Mouse (Mus musculus) lung, embryonic 16.5 days (tissue): ENCODE measurements around the gene Tra2a. TPM values are rescaled to one million over a fixed set of nuclear protein-coding genes. Genes with fewer than 3 reads are reported as not detected.

ENCODE experiments used
- ATAC-seq: fragments of 200-750 bp; cut with Nextera tagmentation; 2 replicates; pipeline ENCODE4 v1.8.0; 2017; ENCODE audit warnings: low read depth, mild to moderate bottlenecking, moderate library complexity
- H3K27ac ChIP-seq: fragments of 300-500 bp; sonication (generic); 2 replicates; pipeline ENCODE4 v1.5.1; 2014; ENCODE audit warnings: mild to moderate bottlenecking, control low read depth, low read length
- H3K27me3 ChIP-seq: fragments of 300-500 bp; sonication (generic); 2 replicates; pipeline ENCODE4 v1.6.1; 2014; ENCODE audit warnings: low read depth, low read length, mixed read lengths; ENCODE audit not compliant: control insufficient read depth, insufficient read depth
- H3K36me3 ChIP-seq: fragments of 300-500 bp; sonication (generic); 2 replicates; pipeline ENCODE4 v1.6.1; 2014; ENCODE audit warnings: low read length; ENCODE audit not compliant: control insufficient read depth, insufficient read depth
- H3K4me1 ChIP-seq: fragments of 300-500 bp; sonication (generic); replicated peaks from 2 replicates; pipeline ENCODE4 v1.6.1; 2014; ENCODE audit warnings: low read length, mixed read lengths; ENCODE audit not compliant: control insufficient read depth, insufficient read depth
- H3K4me2 ChIP-seq: fragments of 300-500 bp; sonication (generic); 2 replicates; pipeline ENCODE4 v1.6.1; 2014; ENCODE audit warnings: low read depth, low read length, control low read depth
- H3K4me3 ChIP-seq: fragments of 300-500 bp; sonication (generic); 2 replicates; pipeline ENCODE4 v1.5.1; 2014; ENCODE audit warnings: mild to moderate bottlenecking, low read length, control low read depth
- H3K9ac ChIP-seq: fragments of 300-500 bp; sonication (generic); 2 replicates; pipeline ENCODE4 v1.6.1; 2014; ENCODE audit warnings: low read length, control low read depth
- H3K9me3 ChIP-seq: fragments of 300-500 bp; sonication (generic); 2 replicates; pipeline ENCODE4 v1.6.1; 2016; ENCODE audit warnings: low read length; ENCODE audit not compliant: control insufficient read depth
- WGBS: fragments of 180-500 bp; shearing (Covaris S2); extraction: QIAGEN DNeasy Blood & Tissue Kit; methylation state at CpG from one replicate; pipeline ENCODE4 v1.1.7; 2014; 5-methylcytosine and 5-hydroxymethylcytosine counted together
- polyA plus RNA-seq: library from polyadenylated mRNA; unstranded; fragments of >200 nt; fragmentation: Nextera tagmentation; extraction: Ambion mirVana; gene quantifications from 2 replicates; pipeline ENCODE4 v1.2.1, GENCODE M21; 2015

Gene Tra2a
- polyA plus RNA-seq, 1 experiment from 2014 or later: 111 TPM

DNA sequence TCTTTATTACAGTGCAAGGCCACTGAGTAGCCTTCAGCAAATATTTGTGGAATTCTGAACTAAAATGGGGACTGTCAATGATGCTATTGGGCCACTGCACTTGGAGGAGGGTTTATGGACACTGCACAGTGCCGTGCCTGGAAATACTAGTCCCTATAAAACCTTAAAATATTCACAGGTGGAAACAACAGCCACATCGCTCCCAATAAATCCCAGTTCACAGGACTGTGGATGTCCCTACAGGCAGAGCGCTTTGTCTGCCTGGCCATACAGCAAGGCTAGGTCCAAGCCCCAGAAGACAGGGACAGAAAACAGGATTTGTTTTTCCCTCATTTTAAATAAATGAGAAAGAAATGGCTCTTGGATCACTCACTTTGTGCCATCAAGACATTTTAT lies 38.1 kb downstream of the Tra2a start:
- Histone ChIP-seq H3K27ac (no peak overlapping the region), H3K4me2 (no peak overlapping the region), H3K9ac (no peak overlapping the region), H3K4me1 (no peaks in the 10 kb centered on the region), H3K9me3 (no peaks in the 10 kb centered on the region; the same call in 1 of the 2 replicates), H3K27me3 (no peaks in the 10 kb centered on the region; the same call in 1 of the 2 replicates), H3K36me3 (no peaks in the 10 kb centered on the region), H3K4me3 (no peak overlapping the region)
- ATAC-seq: no peak
- WGBS: 73% methylated on average over 3 of the region's 3 CpGs

GRCm38 (mm10) chr6:49224923-49225727 lies 38.7 kb downstream of the Tra2a start:
- H3K9ac ChIP-seq: no peak overlapping the region
- no peak overlapping the region for H3K4me3 ChIP-seq
- no peaks in the 10 kb centered on the region for H3K4me1 ChIP-seq
- no peaks in the 10 kb centered on the region; the same call in 1 of the 2 replicates for H3K27me3 ChIP-seq
- no peaks in the 10 kb centered on the region; the same call in 1 of the 2 replicates for H3K9me3 ChIP-seq
- no peaks in the 10 kb centered on the region for H3K36me3 ChIP-seq
- ATAC-seq: no peak
- no peak overlapping the region for H3K4me2 ChIP-seq
- WGBS: 37% methylated on average over 11 of the region's 11 CpGs
- H3K27ac ChIP-seq: no peak overlapping the region

DNA sequence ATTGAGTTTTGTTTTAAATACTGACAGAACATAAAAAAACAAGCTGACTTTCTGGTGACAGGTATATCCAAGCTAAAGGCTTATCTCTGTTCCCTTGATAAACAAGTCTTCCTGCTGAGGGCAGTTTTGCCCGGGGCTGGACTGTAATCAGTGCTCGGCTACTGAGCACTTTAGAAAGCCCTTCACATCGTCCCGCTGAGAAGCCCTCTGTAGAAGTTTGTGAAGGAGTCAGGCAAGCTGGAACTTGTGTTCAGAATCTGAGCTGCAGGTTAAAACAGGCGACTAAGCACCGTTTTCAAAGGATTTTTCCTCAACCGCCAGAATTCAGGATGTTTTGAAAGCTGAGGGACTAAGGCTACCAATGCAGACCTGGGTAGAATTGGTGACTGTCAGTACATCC lies 41.9 kb downstream of the Tra2a start:
- Histone ChIP-seq H3K4me3 (no peak overlapping the region), H3K9ac (no peak overlapping the region)

GRCm38 (mm10) chr6:49219920-49220604 lies 43.8 kb downstream of the Tra2a start:
- H3K4me3 ChIP-seq: no peak overlapping the region
- no peak overlapping the region for H3K9ac ChIP-seq
- H3K4me1 ChIP-seq: no peaks in the 10 kb centered on the region
- WGBS: 8% methylated on average over 16 of the region's 16 CpGs
- peak overlapping the region; percentile 40 for H3K4me2 ChIP-seq
- no peak for ATAC-seq
- no peak overlapping the region for H3K27ac ChIP-seq
- 0 out of 2 replicates have a peak, but pooled peaks cover 3% of the 10 kb centered on the region for H3K27me3 ChIP-seq
- no peaks in the 10 kb centered on the region for H3K36me3 ChIP-seq
- H3K9me3 ChIP-seq: no peaks in the 10 kb centered on the region; the same call in 1 of the 2 replicates

More for the DNA sequence above, 41.9 kb downstream of the Tra2a start:
- no peak for ATAC-seq
- H3K27me3 ChIP-seq: peaks cover 3% of the 10 kb centered on the region; the same call in 1 of the 2 replicates
- no peak overlapping the region for H3K4me2 ChIP-seq
- no peaks in the 10 kb centered on the region for H3K36me3 ChIP-seq
- no peak overlapping the region for H3K27ac ChIP-seq
- 6% methylated on average over 7 of the region's 7 CpGs for WGBS
- no peaks in the 10 kb centered on the region; the same call in 1 of the 2 replicates for H3K9me3 ChIP-seq
- H3K4me1 ChIP-seq: no peaks in the 10 kb centered on the region

DNA sequence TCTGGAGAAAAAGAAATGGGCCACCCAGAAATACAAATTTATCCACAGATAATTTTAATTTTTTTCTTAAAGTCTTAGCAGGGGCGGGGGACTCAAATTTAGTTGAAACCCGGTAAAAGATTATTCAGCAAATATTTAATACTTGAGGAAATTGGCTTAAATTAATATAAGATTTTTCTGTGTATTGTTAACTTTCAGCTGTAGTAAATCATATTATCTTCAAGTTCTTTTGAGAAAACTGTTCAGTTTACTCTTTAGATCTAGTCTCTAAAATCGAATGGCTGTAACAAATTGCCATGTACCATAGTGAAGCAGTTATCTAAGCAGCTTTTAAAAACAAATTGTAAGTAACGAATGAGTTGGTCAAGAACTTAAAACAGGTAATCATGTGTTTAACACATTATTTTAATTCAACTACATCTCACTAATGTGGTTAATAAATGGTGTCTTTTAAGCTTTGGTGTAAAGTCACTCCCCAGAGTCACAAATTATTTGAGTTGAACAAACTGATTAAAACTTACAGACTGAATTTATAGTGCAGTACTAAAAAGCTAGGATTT lies 44.8 kb downstream of the Tra2a start:
- WGBS: 28% methylated on average over 4 of the region's 4 CpGs
- H3K4me3 ChIP-seq: no peak overlapping the region

GRCm38 (mm10) chr6:49218275-49218802 lies 45.5 kb downstream of the Tra2a start:
- WGBS: under 1% methylated on average over 31 of the region's 31 CpGs
- H3K36me3 ChIP-seq: no peaks in the 10 kb centered on the region
- H3K27ac ChIP-seq: no peak overlapping the region
- H3K9me3 ChIP-seq: no peaks in the 10 kb centered on the region; the same call in 1 of the 2 replicates
- H3K27me3 ChIP-seq: 0 out of 2 replicates have a peak, but pooled peaks cover 3% of the 10 kb centered on the region
- H3K4me3 ChIP-seq: peak overlapping the region; percentile 72
- peak overlapping the region; percentile 53 for H3K9ac ChIP-seq
- no peak for ATAC-seq
- peak overlapping the region; percentile 87 for H3K4me2 ChIP-seq
- H3K4me1 ChIP-seq: no peaks in the 10 kb centered on the region

More for the DNA sequence above, 44.8 kb downstream of the Tra2a start:
- no peak for ATAC-seq
- Histone ChIP-seq H3K4me1 (no peaks in the 10 kb centered on the region), H3K27me3 (0 out of 2 replicates have a peak, but pooled peaks cover 3% of the 10 kb centered on the region), H3K9ac (no peak overlapping the region), H3K4me2 (no peak overlapping the region), H3K36me3 (no peaks in the 10 kb centered on the region), H3K9me3 (no peaks in the 10 kb centered on the region; the same call in 1 of the 2 replicates), H3K27ac (no peak overlapping the region)

GRCm38 (mm10) chr6:49217581-49218274 lies 46.1 kb downstream of the Tra2a start:
- peak; percentile 92 for ATAC-seq
- Histone ChIP-seq H3K9me3 (no peaks in the 10 kb centered on the region; the same call in 1 of the 2 replicates), H3K9ac (peak overlapping the region; percentile 79), H3K27me3 (0 out of 2 replicates have a peak, but pooled peaks cover 3% of the 10 kb centered on the region), H3K4me2 (peak overlapping the region; percentile 87), H3K36me3 (no peaks in the 10 kb centered on the region), H3K4me1 (peaks cover 4% of the 10 kb centered on the region; the same call in 1 of the 2 replicates), H3K4me3 (peak overlapping the region; percentile 72), H3K27ac (peak overlapping the region; percentile 96)
- WGBS: under 1% methylated on average over 55 of the region's 56 CpGs

DNA sequence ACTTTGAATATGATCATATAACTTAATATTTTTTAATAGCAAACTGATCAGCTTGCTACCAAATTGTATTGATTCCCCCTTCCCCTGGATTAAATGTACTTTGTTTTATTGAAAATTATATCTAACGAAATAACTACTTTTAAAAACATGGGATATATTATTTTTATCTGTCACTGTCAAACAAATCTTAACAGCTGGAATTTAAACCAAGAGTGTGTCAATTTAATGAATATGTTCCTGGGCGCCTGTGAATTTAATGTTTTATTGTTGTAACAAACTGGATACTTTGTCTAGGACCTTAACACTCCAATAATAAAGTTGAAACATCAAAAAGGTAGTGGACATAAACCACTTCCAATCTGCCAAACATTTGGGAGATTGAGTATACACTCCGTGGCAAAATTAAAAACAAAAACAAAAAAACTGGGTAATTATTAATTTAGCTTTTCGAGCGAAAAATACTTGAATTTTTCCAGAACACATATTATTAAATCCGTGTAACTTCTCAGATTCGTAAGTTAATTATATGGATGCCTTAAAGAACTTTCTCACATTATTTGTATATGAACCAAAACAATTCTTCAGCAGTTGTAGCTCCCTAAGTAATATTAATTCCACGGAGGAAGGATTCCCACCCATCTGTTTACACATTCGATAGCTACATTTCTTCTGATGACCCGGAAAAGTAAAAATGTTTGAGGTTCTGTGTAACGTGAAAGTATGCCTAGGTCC lies 46.9 kb downstream of the Tra2a start:
- peak overlapping the region; percentile 72 for H3K4me3 ChIP-seq
- WGBS: 4% methylated on average over 11 of the region's 11 CpGs
- ATAC-seq: no peak
- no peaks in the 10 kb centered on the region for H3K36me3 ChIP-seq
- H3K27me3 ChIP-seq: 0 out of 2 replicates have a peak, but pooled peaks cover 3% of the 10 kb centered on the region
- peaks cover 11% of the 10 kb centered on the region; the same call in 1 of the 2 replicates for H3K4me1 ChIP-seq
- peak overlapping the region; percentile 96 for H3K27ac ChIP-seq
- H3K4me2 ChIP-seq: peak overlapping the region; percentile 87
- H3K9me3 ChIP-seq: no peaks in the 10 kb centered on the region; the same call in 1 of the 2 replicates
- H3K9ac ChIP-seq: peak overlapping the region; percentile 79
